Mouse (Mus musculus) spleen, adult 2 months (tissue): Measurements from ENCODE around the gene Vmn1r119. TPM values are rescaled to one million over a fixed set of nuclear protein-coding genes. Genes with fewer than 3 reads are reported as not detected.
"Not testable (repeated sequence)": the region's sequence is repeated elsewhere in the genome, so short reads cannot be mapped to it uniquely, and the experiment has no call there.

ENCODE experiments used
- DNase-seq, 2 experiments: peaks; one replicate each; pipeline versions ENCODE4 v3.0.0 to v3.0.0-alpha.2; 2012 to 2021; ENCODE audit warnings: low spot score in 2 of 2, low read depth in 1 of 2
- H3K27ac ChIP-seq: fragments of 200-500 bp; 2 replicates; pipeline ENCODE4 v1.5.1; 2012; ENCODE audit warnings: low read length, inconsistent platforms; ENCODE audit not compliant: insufficient read depth
- H3K27me3 ChIP-seq: fragments of 200-500 bp; 2 replicates; pipeline ENCODE4 v1.6.1; 2012; ENCODE audit warnings: mild to moderate bottlenecking, moderate library complexity, low read length, inconsistent platforms; ENCODE audit not compliant: control insufficient read depth, insufficient read depth
- H3K36me3 ChIP-seq: fragments of 200-500 bp; 2 replicates; pipeline ENCODE4 v1.6.1; 2012; ENCODE audit warnings: mild to moderate bottlenecking, low read length, inconsistent platforms; ENCODE audit not compliant: control insufficient read depth, insufficient read depth
- H3K4me1 ChIP-seq: fragments of 200-500 bp; 2 replicates; pipeline ENCODE4 v1.6.1; 2011; ENCODE audit warnings: inconsistent platforms; ENCODE audit not compliant: control insufficient read depth, insufficient read depth, insufficient read length
- H3K4me3 ChIP-seq: fragments of 200-500 bp; 2 replicates; pipeline ENCODE4 v1.5.1; 2011; ENCODE audit warnings: mild to moderate bottlenecking, inconsistent platforms; ENCODE audit not compliant: insufficient read depth, insufficient read length; ENCODE audit errors: extremely low read depth
- WGBS: fragments of 180-500 bp; shearing (Covaris S2); methylation state at CpG from one replicate; pipeline ENCODE4 v1.1.7; 2018; 5-methylcytosine and 5-hydroxymethylcytosine counted together
- polyA plus RNA-seq: library from polyadenylated mRNA; depleted of rRNA; stranded (reverse); fragments of >200 nt; gene quantifications from 2 replicates; pipeline ENCODE4 v1.2.3, GENCODE M21; 2012; rRNA removed

Gene Vmn1r119
- not detected in 2 replicates for polyA plus RNA-seq

GRCm38 (mm10) chr7:21012355-21012754 lies at the start of gene Vmn1r119:
Vmn1r119 (minus strand) TSS chr7:21012455.
- H3K27me3 ChIP-seq, H3K27ac ChIP-seq, DNase-seq, H3K4me3 ChIP-seq, H3K36me3 ChIP-seq, H3K4me1 ChIP-seq: not testable (repeated sequence)
- WGBS = no CpG with 5 or more reads among the region's 2 CpGs

DNA sequence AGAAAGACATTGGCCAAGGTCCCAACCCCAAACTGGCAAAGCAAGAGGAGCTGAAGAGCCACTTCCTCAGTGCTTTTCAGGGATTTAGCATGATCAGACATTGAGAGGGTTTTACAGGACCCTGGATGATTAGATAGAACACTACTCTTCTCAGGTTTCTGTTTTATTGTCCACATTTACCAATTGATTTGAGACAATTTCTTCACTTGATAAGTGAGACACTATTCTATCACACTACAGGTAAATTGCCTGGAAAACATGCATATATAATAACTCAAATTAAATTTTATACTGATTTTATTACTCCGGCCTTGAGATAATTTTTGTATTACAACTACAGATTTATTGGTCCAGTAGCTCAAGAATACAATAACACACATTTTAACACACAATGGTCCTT lies 41.4 kb upstream of the Vmn1r119 start, which contains the start of gene Vmn1r120:
TSS of gene Vmn1r120 (minus strand) at position 101 of the 400 bp plus-strand sequence.
- H3K4me3 ChIP-seq, H3K36me3 ChIP-seq, H3K27ac ChIP-seq, DNase-seq, H3K4me1 ChIP-seq, H3K27me3 ChIP-seq: not testable (repeated sequence)
- WGBS = 88% methylated on average over 1 of the region's 1 CpGs

Other genes starting within 250 kb of the Vmn1r119 start
- not detected in 2 replicates for gene Vmn1r112, start 241.3 kb downstream of the Vmn1r119 start, polyA plus RNA-seq
- gene Vmn1r113, start 225.2 kb downstream of the Vmn1r119 start, polyA plus RNA-seq = not detected in 2 replicates
- not detected in 2 replicates for gene Vmn1r114, start 200.3 kb downstream of the Vmn1r119 start, polyA plus RNA-seq
- gene Vmn1r115, start 167.5 kb downstream of the Vmn1r119 start, polyA plus RNA-seq = not detected in 2 replicates
- gene Vmn1r116, start 140.2 kb downstream of the Vmn1r119 start, polyA plus RNA-seq = not detected in 2 replicates
- gene Vmn1r117, start 128.3 kb downstream of the Vmn1r119 start, polyA plus RNA-seq = not detected in 2 replicates
- gene Vmn1r118, start 100.1 kb downstream of the Vmn1r119 start, polyA plus RNA-seq = not detected in 2 replicates
- gene Vmn1r120, start 41.3 kb upstream of the Vmn1r119 start, polyA plus RNA-seq = not detected in 2 replicates
- not detected in 2 replicates for gene Vmn1r121, start 86.1 kb upstream of the Vmn1r119 start, polyA plus RNA-seq
- gene Vmn1r122, start 121.7 kb upstream of the Vmn1r119 start, polyA plus RNA-seq = not detected in 2 replicates
- not detected in 2 replicates for gene Vmn1r123, start 149.7 kb upstream of the Vmn1r119 start, polyA plus RNA-seq
- gene Gm5157, start 178.0 kb upstream of the Vmn1r119 start, polyA plus RNA-seq = not detected in 2 replicates
- not detected in 2 replicates for gene Vmn1r124, start 248.2 kb upstream of the Vmn1r119 start, polyA plus RNA-seq